Mouse (Mus musculus) lung, postnatal 25 days (tissue): ENCODE data around the gene Tbrg1.

Source experiments
- DNase-seq: peaks from one replicate; pipeline ENCODE4 v3.0.0; 2022; ENCODE audit warnings: low spot score

The Tbrg1 gene

GRCm38 (mm10) chr9:37629941-37630340, 27.2 kb downstream of the Tbrg1 start:
- DNase-seq: no peak

GRCm38 (mm10) chr9:37628581-37628980, 28.5 kb downstream of the Tbrg1 start:
- DNase-seq: no peak

DNA sequence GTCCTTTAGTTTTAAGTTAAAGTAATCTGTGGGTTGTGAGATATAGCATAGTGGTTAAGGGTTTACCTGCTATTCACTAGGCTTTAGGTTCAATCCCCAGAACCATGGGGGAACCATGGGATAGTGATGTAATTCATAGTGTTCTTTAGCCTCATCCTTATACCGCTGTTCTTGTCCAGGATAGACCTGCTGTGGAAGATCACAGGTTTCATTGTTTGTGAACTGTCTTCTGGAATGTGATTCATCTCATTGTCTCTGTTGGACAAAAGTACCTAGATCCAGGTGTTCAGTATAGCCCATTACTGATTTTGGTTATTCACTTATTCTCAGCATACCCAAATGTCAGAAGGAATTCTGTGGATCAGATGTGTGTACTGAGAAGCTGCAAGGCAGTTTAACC, 29.8 kb downstream of the Tbrg1 start:
- no peak for DNase-seq

DNA sequence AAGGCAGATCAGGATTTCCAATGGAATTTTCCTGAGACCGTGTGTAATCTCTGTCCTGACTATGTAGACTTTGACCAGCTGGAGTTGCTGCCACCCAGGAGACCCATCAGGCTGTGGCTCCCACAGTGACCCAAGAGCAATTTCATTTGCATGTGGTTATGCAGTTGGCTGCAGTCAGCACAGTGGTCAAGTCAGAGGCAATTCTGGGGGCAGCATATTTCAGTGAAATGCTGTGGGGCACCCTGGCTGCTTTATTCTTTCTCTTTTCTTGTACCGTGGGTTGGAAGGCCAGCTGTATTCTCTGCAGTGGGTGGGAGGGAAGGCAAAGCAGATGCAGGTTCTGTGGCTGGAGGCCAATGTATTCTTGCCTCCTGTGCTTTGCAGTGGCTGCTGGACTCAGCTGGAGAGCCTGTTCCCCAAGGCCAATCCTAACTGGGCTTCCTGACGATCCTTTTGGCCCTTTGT, 31.0 kb downstream of the Tbrg1 start:
- no peak for DNase-seq

GRCm38 (mm10) chr9:37625641-37626040, 31.5 kb downstream of the Tbrg1 start:
- no peak for DNase-seq

- no peak for DNase-seq
Observed at GRCm38 (mm10) chr9:37625129-37625528, 32.0 kb downstream of the Tbrg1 start.

DNA sequence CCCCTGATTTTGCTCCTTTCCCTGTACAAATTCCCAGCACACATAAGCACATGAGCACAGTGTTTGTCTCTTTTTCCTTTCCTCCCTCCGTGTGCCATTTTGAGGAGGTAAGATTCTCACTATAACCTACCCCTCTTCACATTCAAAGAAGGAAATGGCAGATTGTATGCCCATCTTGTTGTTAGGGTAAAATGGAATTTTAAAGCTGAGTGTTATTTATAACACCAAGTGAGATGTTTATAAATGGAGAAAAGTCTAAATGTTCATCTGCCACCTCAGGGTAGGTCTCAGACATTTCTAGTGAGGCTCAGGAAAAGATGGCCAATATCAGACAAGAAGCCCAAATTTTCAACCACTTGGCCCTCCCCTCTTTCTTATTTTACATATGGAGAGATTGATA, 32.6 kb downstream of the Tbrg1 start:
- DNase-seq: no peak

DNA sequence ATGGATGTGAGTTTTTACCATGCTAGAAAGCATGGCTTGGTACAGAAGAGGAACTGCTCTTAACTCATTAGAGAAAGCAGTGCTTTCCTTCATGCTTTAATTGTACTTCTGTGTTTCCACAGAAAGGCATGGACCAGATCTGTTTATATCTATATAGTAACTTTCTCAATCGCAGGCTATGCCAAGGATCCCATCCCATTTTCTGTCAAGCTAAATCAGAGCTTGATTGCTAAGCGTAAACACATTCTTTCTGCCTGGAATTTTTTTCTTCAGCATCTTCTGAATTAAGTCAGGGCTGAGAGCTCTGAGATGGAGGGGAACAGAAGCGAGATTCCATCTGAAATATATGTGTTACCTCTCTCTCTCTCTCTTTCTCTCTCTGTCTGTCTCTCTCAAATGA, 33.1 kb downstream of the Tbrg1 start:
- DNase-seq: no peak

- no peak for DNase-seq
Observed at GRCm38 (mm10) chr9:37621290-37621689, 35.8 kb downstream of the Tbrg1 start.

- DNase-seq: peak; percentile 55
Observed at GRCm38 (mm10) chr9:37616770-37617169, 40.3 kb downstream of the Tbrg1 start.

DNA sequence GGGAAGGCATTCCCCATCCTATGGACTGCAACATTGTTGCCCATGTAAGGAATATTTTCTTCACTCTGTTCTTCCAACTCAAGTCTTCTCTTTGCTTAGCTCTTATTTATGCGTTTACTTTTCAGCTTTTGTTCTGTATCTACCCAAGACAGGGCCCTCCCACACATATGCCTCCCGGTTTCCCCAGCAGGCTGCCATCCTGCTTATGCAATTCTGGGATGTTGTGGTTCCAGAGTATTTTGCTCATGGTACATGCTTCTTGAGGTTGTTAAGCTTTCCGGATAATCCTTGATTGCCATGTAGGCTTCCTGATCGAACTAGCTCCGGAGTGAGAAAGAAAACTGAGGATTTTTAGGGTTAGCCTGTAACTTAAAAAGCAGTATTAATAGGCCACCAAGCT, 41.9 kb downstream of the Tbrg1 start:
- DNase-seq: no peak

DNA sequence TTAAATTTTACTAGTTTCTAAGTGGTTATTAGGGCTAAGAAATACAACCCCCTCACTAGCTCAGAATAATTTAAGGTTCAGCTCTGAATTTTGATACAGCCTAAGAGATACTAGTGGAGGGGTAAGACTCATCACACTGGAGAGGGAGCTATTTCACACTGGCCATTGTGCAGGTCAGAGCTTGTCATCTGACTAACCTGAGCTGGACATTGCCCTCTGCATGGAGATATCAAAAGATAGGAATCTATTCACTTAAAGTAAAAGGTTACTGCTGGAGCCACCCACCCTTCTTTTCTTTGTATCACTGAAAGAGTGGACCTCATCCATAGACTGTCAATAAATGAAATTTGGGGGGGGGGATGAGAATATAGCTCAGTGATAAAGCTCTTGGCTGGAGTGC, 42.8 kb downstream of the Tbrg1 start:
- no peak for DNase-seq

- DNase-seq: no peak
Observed at GRCm38 (mm10) chr9:37613911-37614280, 43.2 kb downstream of the Tbrg1 start.

DNA sequence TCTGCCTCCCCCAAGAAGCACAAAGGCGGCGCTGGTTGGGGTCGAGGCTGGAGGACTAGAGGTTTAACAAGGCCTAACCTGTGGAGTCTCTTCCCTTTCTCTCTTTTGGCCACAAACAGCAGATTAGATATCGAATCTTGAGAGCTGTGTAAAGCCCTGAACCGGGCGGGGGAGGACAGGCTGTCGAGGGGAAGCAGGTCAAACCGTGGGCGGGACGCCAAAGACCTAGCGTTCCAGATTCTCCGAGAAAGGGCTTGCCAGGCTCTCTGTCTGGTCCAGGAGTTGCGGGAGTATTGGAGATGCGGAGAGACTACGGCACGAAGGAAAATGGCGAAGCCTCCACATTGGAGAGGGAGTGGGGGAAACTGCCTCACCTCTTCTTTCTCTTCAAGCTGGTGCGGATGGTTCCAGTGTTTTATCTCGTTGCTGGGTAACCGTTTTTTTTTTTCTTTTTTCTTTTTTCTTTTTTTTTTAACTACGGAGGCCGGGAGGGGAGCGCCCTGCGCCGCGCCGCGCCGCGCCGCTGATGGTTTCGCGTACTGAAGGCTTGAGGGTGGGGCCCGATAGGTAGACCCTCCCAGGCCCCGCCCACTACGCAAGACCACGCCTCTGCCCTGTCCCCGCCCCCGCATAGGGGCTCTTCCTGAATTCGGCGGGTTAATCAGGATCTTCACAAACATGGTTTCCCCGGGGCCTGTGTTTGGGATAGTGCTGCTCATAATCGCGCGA, 43.8 kb downstream of the Tbrg1 start, which contains the start of gene Spa17:
Gene Spa17 (minus strand): TSS at position 541 of the 729 bp plus-strand sequence.
- peak; percentile 88 for DNase-seq

DNA sequence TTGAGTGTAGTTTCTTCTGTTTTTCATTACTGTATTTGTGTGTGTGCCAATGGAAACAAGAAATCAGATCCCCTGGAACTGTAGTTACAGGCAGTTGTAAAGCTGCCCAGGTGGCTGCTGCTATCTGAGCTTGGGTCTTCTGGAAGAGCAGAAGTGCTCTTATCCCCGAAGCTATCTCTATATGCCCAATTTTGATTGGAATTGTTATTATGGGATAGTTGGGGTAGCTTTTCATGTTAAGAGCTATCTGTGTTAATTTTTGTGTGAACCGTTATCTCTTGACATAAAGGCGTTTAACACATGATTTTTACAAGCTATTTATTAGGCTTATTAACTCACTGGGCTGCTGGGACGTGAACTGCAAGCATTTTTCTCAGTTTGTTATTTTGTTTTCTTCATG, 47.6 kb downstream of the Tbrg1 start:
- no peak for DNase-seq

GRCm38 (mm10) chr9:37605089-37605488, 52.0 kb downstream of the Tbrg1 start:
- DNase-seq: no peak

DNA sequence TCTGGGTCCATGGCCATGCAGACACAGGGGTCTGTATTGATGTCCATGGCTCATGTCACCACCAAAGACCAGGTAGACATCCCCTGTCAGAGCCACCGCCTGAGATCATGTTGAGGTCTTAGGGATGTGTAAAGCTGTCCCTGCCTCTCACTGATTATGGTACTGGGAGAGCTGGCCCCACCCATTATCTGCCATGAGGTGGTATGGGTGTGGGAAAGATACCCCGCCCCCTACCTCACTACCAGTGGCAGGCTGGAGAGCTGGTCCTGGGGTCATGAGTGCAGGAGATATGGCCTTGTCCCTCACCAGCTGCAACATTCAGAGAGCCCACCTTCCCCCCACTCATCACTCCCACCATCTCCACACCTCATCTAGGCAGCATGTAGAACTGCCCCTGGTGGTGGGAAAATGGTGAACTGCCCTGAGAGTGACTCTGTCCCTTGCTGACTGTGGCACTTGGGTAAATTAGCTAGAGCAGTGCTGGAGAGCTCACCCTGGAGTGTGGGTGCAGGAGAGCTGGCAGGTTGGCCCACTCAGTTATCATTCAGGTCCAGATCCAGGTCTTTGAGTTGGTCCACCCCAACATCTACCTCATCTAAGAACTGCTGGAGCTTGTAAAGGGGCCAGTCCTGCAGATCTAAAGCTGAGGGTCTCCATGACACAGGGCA, 56.4 kb downstream of the Tbrg1 start:
- DNase-seq: no peak
